Comparison of ENCODE assay signal across 9 mouse cellular contexts in genomic region chr14:34936192-34936770, GRCm38 (mm10).
A peak's percentile ranks its signal among the peaks of the same experiment; 100 is the strongest.
DNase-seq lines count a peak whose midpoint lies in the region; ATAC-seq lines count a peak whose summit lies in the region.
"Had no signal": no experiment of that assay in that cellular context is flagged by ENCODE, and none has a peak within 500 bp of the region (broad histone marks: within the 10 kb centered on the region; RNA-seq: fewer than 3 reads in every experiment).

No protein-coding gene starts in this region.

- H3K4me3 ChIP-seq in kidney, embryonic 16.5 days (ENCODE audit: low read length), result peak overlapping the region; percentile 30
- no peak overlapping the region for H3K4me3 ChIP-seq in midbrain, embryonic 16.5 days (ENCODE audit: low read depth, low read length)

- intact Hi-C loops in left cerebral cortex, postnatal 14 days (cut with DNase I), result no loop called here

- peak overlapping the region; percentile 52 for H3K4me2 ChIP-seq in kidney, embryonic 16.5 days (replicated peaks; ENCODE audit: low read depth, low read length)
- H3K4me2 ChIP-seq in midbrain, embryonic 16.5 days (ENCODE audit: low read length), result peak overlapping the region; percentile 26; the same call in 1 of the 2 replicates

- DNase-seq in cerebellum, postnatal 14 days, result peak; percentile 53 to 58
- no peak for DNase-seq in cerebellum, adult 9-11 months
- peak; percentile 50 to 61 for DNase-seq in left cerebral cortex, postnatal 14 days (ENCODE audit: low spot score in 2 of 2)
- DNase-seq in left cerebral cortex, adult 11 months (ENCODE audit: low spot score), result no peak
- DNase-seq in adrenal gland, postnatal 36 days, result no peak

- 0 out of 2 replicates have a peak, but pooled peaks cover 3% of the 10 kb centered on the region for H3K4me1 ChIP-seq in kidney, embryonic 16.5 days (ENCODE audit: insufficient read depth, low read length)
- peaks cover 20% of the 10 kb centered on the region for H3K4me1 ChIP-seq in midbrain, embryonic 16.5 days (ENCODE audit: control insufficient read depth, insufficient read depth, low read length)

- no peak overlapping the region for H3K27ac ChIP-seq in kidney, embryonic 16.5 days (ENCODE audit: low read length)
- H3K27ac ChIP-seq in midbrain, embryonic 16.5 days (ENCODE audit: low read length), result no peak overlapping the region

- no peaks in the 10 kb centered on the region for H3K9me3 ChIP-seq in kidney, embryonic 16.5 days (ENCODE audit: low read length)
- no peaks in the 10 kb centered on the region for H3K9me3 ChIP-seq in midbrain, embryonic 16.5 days (replicated peaks; ENCODE audit: control insufficient read depth, low read length, poor library complexity, severe bottlenecking)

- 16% methylated on average over 13 of the region's 13 CpGs for WGBS in kidney, embryonic 16.5 days
- WGBS in midbrain, embryonic 16.5 days, result 45% methylated on average over 13 of the region's 13 CpGs

- no peaks in the 10 kb centered on the region for H3K36me3 ChIP-seq in kidney, embryonic 16.5 days (ENCODE audit: insufficient read depth, low read length)
- H3K36me3 ChIP-seq in midbrain, embryonic 16.5 days (ENCODE audit: control insufficient read depth, insufficient read depth, low read length), result no peaks in the 10 kb centered on the region

- H3K27me3 ChIP-seq in kidney, embryonic 16.5 days (ENCODE audit: insufficient read depth, low read length), result no peaks in the 10 kb centered on the region
- H3K27me3 ChIP-seq in midbrain, embryonic 16.5 days (ENCODE audit: control insufficient read depth, insufficient read depth, low read depth, low read length), result no peaks in the 10 kb centered on the region

- peak overlapping the region; percentile 25; the same call in 1 of the 2 replicates for H3K9ac ChIP-seq in kidney, embryonic 16.5 days (replicated peaks; ENCODE audit: low read length)
- H3K9ac ChIP-seq in midbrain, embryonic 16.5 days (ENCODE audit: low read depth, low read length), result no peak overlapping the region

- ATAC-seq in kidney, embryonic 16.5 days (ENCODE audit: low FRiP score, low TSS enrichment), result peak; percentile 59; the same call in 1 of the 2 replicates
- ATAC-seq in midbrain, embryonic 16.5 days, result peak; percentile 39; the same call in 1 of the 2 replicates
- no peak for ATAC-seq in megakaryocyte, adult 5-6 weeks (ENCODE audit: poor library complexity, severe bottlenecking)
- ATAC-seq: Patski had no signal

Comparison
In these comparisons a context has a peak if more than half of its experiments do, and no peak if none do; other contexts are left out.
1. DNase-seq: peak in cerebellum, postnatal 14 days (2 of 2) and left cerebral cortex, postnatal 14 days (2 of 2); none in cerebellum, adult 9-11 months (single experiment), left cerebral cortex, adult 11 months (single experiment) and adrenal gland, postnatal 36 days (0 of 2).